Mouse (Mus musculus): ENCODE data around the gene Gpr158.

DNA sequence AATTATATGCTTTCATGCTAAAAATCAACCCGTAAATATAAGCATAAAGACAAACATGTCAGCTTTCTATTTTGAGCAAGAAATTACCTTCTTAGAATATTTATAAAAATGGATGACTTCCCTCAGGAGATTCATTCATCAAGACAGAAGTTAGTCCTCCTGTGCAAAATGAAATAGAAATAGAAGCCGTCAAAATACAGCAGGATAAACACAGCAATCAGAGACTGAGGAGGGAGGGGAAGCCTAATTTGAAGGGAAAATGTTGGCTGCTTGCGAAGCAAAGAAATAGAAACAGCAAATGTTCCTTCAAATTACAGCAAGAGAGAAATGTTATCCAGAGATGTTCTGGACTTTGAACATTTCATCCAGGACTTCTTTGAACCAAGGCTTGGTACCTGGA, 72.3 kb downstream of the Gpr158 start:
- TF ChIP-seq POLR2A (IDR thresholded peaks at IDR 0.05; ENCODE audit: borderline replicate concordance, insufficient read depth, low read length) (no peak), CTCF (IDR thresholded peaks at IDR 0.05; ENCODE audit: borderline replicate concordance, insufficient read depth, low read depth, low read length) (no peak)

Data from cerebellum, adult 2 months (tissue).